Mouse (Mus musculus) hindbrain, embryonic 12.5 days (tissue): ENCODE data around the gene Calcoco1. TPM values are rescaled to one million over a fixed set of nuclear protein-coding genes. Genes with fewer than 3 reads are reported as not detected.
A peak's percentile ranks its signal among the peaks of the same experiment; 100 is the strongest.

Experiments used
- ATAC-seq: fragments of 200-750 bp; cut with Nextera tagmentation; 2 replicates; pipeline ENCODE4 v1.8.0; 2017; ENCODE audit warnings: moderate TSS enrichment; ENCODE audit not compliant: low FRiP score
- H3K27ac ChIP-seq: fragments of 300-500 bp; sonication (generic); 2 replicates; pipeline ENCODE4 v1.5.1; 2016; ENCODE audit warnings: mild to moderate bottlenecking
- H3K27me3 ChIP-seq: fragments of 300-500 bp; sonication (generic); 2 replicates; pipeline ENCODE4 v1.6.1; 2016; ENCODE audit warnings: mild to moderate bottlenecking
- H3K36me3 ChIP-seq: fragments of 300-500 bp; sonication (generic); 2 replicates; pipeline ENCODE4 v1.6.1; 2016; ENCODE audit warnings: mild to moderate bottlenecking
- H3K4me1 ChIP-seq: fragments of 300-500 bp; sonication (generic); 2 replicates; pipeline ENCODE4 v1.6.1; 2016
- H3K4me2 ChIP-seq: fragments of 300-500 bp; sonication (generic); replicated peaks from 2 replicates; pipeline ENCODE4 v1.6.1; 2016; ENCODE audit warnings: mild to moderate bottlenecking
- H3K4me3 ChIP-seq: fragments of 300-500 bp; sonication (generic); 2 replicates; pipeline ENCODE4 v1.5.1; 2016; ENCODE audit warnings: mild to moderate bottlenecking
- H3K9ac ChIP-seq: fragments of 300-500 bp; sonication (generic); 2 replicates; pipeline ENCODE4 v1.6.1; 2016; ENCODE audit warnings: mild to moderate bottlenecking, moderate library complexity
- H3K9me3 ChIP-seq: fragments of 300-500 bp; sonication (generic); replicated peaks from 2 replicates; pipeline ENCODE4 v1.6.1; 2016; ENCODE audit warnings: mild to moderate bottlenecking
- WGBS: fragments of 180-500 bp; shearing (Covaris S2); methylation state at CpG from one replicate; pipeline ENCODE4 v1.1.7; 2016; 5-methylcytosine and 5-hydroxymethylcytosine counted together
- polyA plus RNA-seq: library from polyadenylated mRNA; unstranded; fragments of >200 nt; fragmentation: Nextera tagmentation; extraction: Ambion mirVana; gene quantifications from 2 replicates; pipeline ENCODE4 v1.2.1, GENCODE M21; 2016

Calcoco1 gene
- 47.3 and 49.1 TPM in 2 replicates for polyA plus RNA-seq

GRCm38 (mm10) chr15:102721980-102722475 is at the start of gene Calcoco1:
Calcoco1 (minus strand) TSS chr15:102722178.
- Histone ChIP-seq H3K36me3 (peaks cover 20% of the 10 kb centered on the region), H3K4me2 (peak within 1 kb of the TSS; percentile 71), H3K9me3 (no peaks in the 10 kb centered on the region), H3K4me1 (peaks cover 11% of the 10 kb centered on the region), H3K9ac (peak within 1 kb of the TSS; percentile 77), H3K27me3 (no peaks in the 10 kb centered on the region), H3K27ac (peak within 1 kb of the TSS; percentile 25; the same call in 1 of the 2 replicates), H3K4me3 (peak within 1 kb of the TSS; percentile 70)
- ATAC-seq = peak; percentile 99
- under 1% methylated on average over 27 of the region's 27 CpGs for WGBS

DNA sequence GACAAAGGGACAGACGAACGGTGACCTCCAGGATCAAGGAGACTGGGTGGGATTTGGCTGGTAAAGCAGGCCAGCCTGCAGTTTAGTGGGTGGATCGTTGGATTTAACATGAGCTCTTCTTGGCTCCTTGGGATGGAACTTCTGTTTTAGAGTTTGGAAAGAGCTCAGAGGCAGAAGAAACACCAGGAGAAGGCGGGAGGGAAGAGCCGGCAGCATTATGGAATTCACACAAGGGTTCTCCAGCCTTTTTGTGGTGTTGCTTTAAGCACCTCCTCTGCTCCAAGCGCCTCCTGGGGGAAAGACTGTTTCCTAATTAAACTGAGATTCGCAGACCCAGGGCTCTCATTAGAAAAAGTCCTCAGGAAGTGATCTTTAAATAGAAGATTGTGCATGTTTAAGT is 48.9 kb upstream of the Calcoco1 start:
- no peak overlapping the region for H3K27ac ChIP-seq
- H3K9ac ChIP-seq = no peak overlapping the region
- peaks cover 16% of the 10 kb centered on the region for H3K27me3 ChIP-seq
- 56% methylated on average over 7 of the region's 7 CpGs for WGBS
- no peak overlapping the region for H3K4me3 ChIP-seq
- no peak overlapping the region for H3K4me2 ChIP-seq
- no peaks in the 10 kb centered on the region for H3K4me1 ChIP-seq
- no peaks in the 10 kb centered on the region for H3K36me3 ChIP-seq
- no peaks in the 10 kb centered on the region for H3K9me3 ChIP-seq
- ATAC-seq = no peak

- H3K4me3 ChIP-seq = no peak overlapping the region
- 60% methylated on average over 2 of the region's 2 CpGs for WGBS
- H3K27ac ChIP-seq = no peak overlapping the region
- no peaks in the 10 kb centered on the region for H3K4me1 ChIP-seq
- H3K27me3 ChIP-seq = peaks cover 59% of the 10 kb centered on the region
- H3K9ac ChIP-seq = no peak overlapping the region
- no peak for ATAC-seq
- H3K4me2 ChIP-seq = no peak overlapping the region
- no peaks in the 10 kb centered on the region for H3K36me3 ChIP-seq
- H3K9me3 ChIP-seq = no peaks in the 10 kb centered on the region
These were observed 43.2 kb upstream of the Calcoco1 start for GRCm38 (mm10) chr15:102765207-102765606.

DNA sequence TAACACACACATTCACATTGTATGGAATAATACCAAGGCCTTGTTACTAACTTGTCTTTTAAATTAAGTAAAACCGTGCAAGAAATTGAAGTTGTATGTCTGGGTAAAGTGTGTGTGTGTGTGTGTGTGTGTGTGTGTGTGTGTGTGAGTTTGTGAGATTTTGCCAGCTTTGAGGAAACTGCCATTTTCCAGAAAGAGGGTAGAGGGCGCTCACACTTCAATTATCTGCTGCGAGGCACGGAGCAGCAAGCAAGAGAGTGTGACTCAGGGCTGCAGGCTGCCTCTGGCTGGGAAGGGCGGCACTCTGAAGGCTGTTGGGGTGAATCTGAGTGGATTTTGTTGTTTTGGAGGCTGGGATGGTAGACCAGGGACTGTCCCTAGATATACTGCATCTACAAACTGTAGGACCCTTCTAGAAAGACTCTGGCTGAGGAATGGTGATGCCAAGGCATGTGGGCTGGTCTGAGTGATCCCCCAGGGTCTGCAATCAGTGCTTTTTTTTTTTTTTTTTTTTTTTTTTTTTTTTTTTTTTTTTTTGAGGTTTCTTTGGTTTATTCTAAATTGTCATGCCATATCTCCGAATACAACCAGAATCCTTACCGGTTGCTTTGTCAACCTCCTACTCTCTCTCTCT is 39.9 kb upstream of the Calcoco1 start:
- Histone ChIP-seq H3K36me3 (no peaks in the 10 kb centered on the region), H3K4me2 (no peak overlapping the region), H3K9me3 (no peaks in the 10 kb centered on the region), H3K27ac (no peak overlapping the region), H3K9ac (no peak overlapping the region), H3K4me1 (no peaks in the 10 kb centered on the region), H3K4me3 (no peak overlapping the region), H3K27me3 (peaks cover 74% of the 10 kb centered on the region)
- 8% methylated on average over 7 of the region's 7 CpGs for WGBS
- ATAC-seq = peak; percentile 71

DNA sequence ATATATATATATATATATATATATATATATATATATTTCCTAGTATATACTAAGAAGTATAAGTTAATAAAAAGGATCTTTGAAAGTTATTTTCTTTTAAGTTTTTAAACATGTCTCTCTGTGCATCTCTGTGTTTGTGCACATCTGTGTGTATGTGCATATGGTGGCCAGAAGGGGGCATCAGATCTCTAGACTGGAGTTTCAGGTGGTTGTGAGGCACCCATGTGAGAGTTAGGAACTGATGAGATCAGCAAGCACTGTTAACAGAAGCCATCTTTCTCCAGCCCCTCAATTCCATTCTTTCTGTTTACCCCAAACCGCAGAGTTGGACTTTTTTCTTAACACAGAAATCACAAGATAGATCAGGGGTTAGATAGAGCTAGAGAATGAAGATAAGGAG is 35.7 kb upstream of the Calcoco1 start:
- no peaks in the 10 kb centered on the region for H3K9me3 ChIP-seq
- no peak overlapping the region for H3K9ac ChIP-seq
- H3K4me1 ChIP-seq = peaks cover 5% of the 10 kb centered on the region
- no peak for ATAC-seq
- H3K36me3 ChIP-seq = no peaks in the 10 kb centered on the region
- no peak overlapping the region for H3K4me2 ChIP-seq
- H3K27ac ChIP-seq = no peak overlapping the region
- peaks cover 79% of the 10 kb centered on the region for H3K27me3 ChIP-seq
- no peak overlapping the region for H3K4me3 ChIP-seq
- 90% methylated on average over 1 of the region's 1 CpGs for WGBS

DNA sequence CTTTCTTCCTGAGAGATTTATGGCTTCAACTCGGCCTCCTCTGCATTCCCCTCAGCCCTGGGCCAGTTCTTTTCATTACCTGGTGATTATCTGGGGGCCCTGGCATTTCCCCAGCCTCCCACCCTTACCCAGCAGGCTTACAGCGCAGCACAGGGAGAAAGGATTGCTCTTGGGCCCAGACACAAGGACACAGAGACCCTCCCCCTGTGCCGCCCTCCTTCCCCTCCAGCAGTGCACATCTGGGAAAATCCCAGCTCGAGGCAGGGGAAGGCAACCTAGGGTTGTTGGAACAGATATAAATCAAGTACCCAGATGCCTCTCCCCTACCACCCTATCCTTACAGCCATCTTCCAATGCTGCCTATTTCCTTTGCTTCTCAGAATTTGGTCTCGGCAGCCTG is 33.1 kb upstream of the Calcoco1 start:
- WGBS = 47% methylated on average over 5 of the region's 5 CpGs
- H3K4me1 ChIP-seq = peaks cover 5% of the 10 kb centered on the region
- H3K27me3 ChIP-seq = peaks cover 80% of the 10 kb centered on the region
- H3K4me3 ChIP-seq = no peak overlapping the region
- H3K36me3 ChIP-seq = no peaks in the 10 kb centered on the region
- no peaks in the 10 kb centered on the region for H3K9me3 ChIP-seq
- H3K4me2 ChIP-seq = no peak overlapping the region
- 0 out of 2 replicates have a peak, but pooled peaks have one; percentile 9 for ATAC-seq
- H3K27ac ChIP-seq = peak overlapping the region; percentile 46; the same call in 1 of the 2 replicates
- no peak overlapping the region; the same call in 1 of the 2 replicates for H3K9ac ChIP-seq

- no peak for ATAC-seq
- Histone ChIP-seq H3K4me1 (peaks cover 5% of the 10 kb centered on the region), H3K9me3 (no peaks in the 10 kb centered on the region), H3K27ac (peak overlapping the region; percentile 46; the same call in 1 of the 2 replicates), H3K9ac (no peak overlapping the region; the same call in 1 of the 2 replicates), H3K4me3 (no peak overlapping the region), H3K4me2 (no peak overlapping the region), H3K27me3 (peaks cover 80% of the 10 kb centered on the region), H3K36me3 (no peaks in the 10 kb centered on the region)
- WGBS = 57% methylated on average over 7 of the region's 7 CpGs
These were observed 32.4 kb upstream of the Calcoco1 start for GRCm38 (mm10) chr15:102754361-102754760.

- Histone ChIP-seq H3K27ac (peak overlapping the region; percentile 44; the same call in 1 of the 2 replicates), H3K4me1 (peaks cover 7% of the 10 kb centered on the region), H3K4me2 (no peak overlapping the region; the same call in 1 of the 2 replicates), H3K27me3 (peaks cover 82% of the 10 kb centered on the region), H3K9me3 (no peaks in the 10 kb centered on the region), H3K9ac (no peak overlapping the region), H3K4me3 (no peak overlapping the region), H3K36me3 (no peaks in the 10 kb centered on the region)
- ATAC-seq = peak; percentile 51
- 2% methylated on average over 13 of the region's 13 CpGs for WGBS
These were observed 31.2 kb upstream of the Calcoco1 start for GRCm38 (mm10) chr15:102753170-102753569.

GRCm38 (mm10) chr15:102752164-102752563 is 30.2 kb upstream of the Calcoco1 start:
- H3K27ac ChIP-seq = peak overlapping the region; percentile 44; the same call in 1 of the 2 replicates

DNA sequence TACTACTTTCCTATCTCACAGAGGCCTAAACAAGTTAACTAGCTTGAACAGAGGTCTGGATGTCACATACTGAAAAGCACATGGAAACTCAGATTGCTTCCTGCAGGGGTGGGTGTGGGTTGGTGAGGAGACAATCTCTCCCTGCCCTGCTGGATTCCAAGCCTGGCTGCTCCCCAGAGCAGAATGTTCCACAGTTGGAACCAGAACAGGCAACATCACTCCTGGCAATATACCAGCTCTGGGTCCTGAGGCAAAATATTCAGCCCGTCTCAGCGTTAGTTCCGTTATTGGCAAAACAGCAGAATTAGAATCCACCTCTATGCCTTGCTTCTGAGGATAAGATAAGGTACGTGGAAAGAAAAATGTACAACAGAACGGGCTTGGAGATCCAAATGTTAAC is 28.3 kb upstream of the Calcoco1 start:
- Histone ChIP-seq H3K27ac (no peak overlapping the region), H3K36me3 (no peaks in the 10 kb centered on the region), H3K4me3 (no peak overlapping the region), H3K27me3 (peaks cover 92% of the 10 kb centered on the region), H3K9me3 (no peaks in the 10 kb centered on the region), H3K9ac (no peak overlapping the region), H3K4me1 (peaks cover 34% of the 10 kb centered on the region), H3K4me2 (no peak overlapping the region)
- 86% methylated on average over 5 of the region's 5 CpGs for WGBS
- ATAC-seq = no peak

More at GRCm38 (mm10) chr15:102752164-102752563, 30.2 kb upstream of the Calcoco1 start:
- H3K4me2 ChIP-seq = no peak overlapping the region
- no peaks in the 10 kb centered on the region for H3K9me3 ChIP-seq
- no peak overlapping the region for H3K9ac ChIP-seq
- no peak for ATAC-seq
- peaks cover 16% of the 10 kb centered on the region for H3K4me1 ChIP-seq
- no peak overlapping the region for H3K4me3 ChIP-seq
- H3K36me3 ChIP-seq = no peaks in the 10 kb centered on the region
- 81% methylated on average over 1 of the region's 1 CpGs for WGBS
- H3K27me3 ChIP-seq = peaks cover 88% of the 10 kb centered on the region

GRCm38 (mm10) chr15:102749103-102749502 is 27.1 kb upstream of the Calcoco1 start:
- no peak overlapping the region for H3K4me3 ChIP-seq
- no peak overlapping the region for H3K4me2 ChIP-seq
- no peaks in the 10 kb centered on the region for H3K9me3 ChIP-seq
- peaks cover 40% of the 10 kb centered on the region for H3K4me1 ChIP-seq
- ATAC-seq = no peak
- WGBS = 72% methylated on average over 1 of the region's 1 CpGs
- no peaks in the 10 kb centered on the region for H3K36me3 ChIP-seq
- no peak overlapping the region for H3K9ac ChIP-seq
- peaks cover 92% of the 10 kb centered on the region for H3K27me3 ChIP-seq
- no peak overlapping the region for H3K27ac ChIP-seq

DNA sequence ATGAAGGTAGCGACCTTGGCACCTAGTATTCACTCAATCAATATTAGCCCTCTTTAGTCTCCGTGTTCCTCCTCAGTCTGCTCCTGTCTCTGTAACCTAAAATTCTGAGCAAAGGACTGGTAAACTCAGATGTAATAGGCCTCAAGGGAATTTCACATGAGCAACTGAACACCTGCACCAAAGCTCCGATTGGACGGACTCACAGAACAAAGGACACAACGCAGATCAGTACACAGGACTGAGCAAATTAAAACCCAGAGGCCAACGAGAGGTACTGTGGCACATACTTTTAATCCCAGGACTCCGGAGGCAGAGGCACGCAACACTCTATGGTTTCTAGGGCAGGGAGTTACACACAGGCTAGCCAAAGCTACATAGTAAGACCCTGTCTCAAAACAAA is 25.9 kb upstream of the Calcoco1 start:
- Histone ChIP-seq H3K27ac (peak overlapping the region; percentile 93), H3K36me3 (no peaks in the 10 kb centered on the region), H3K4me2 (peak overlapping the region; percentile 70), H3K4me1 (peaks cover 52% of the 10 kb centered on the region), H3K4me3 (peak overlapping the region; percentile 35; the same call in 1 of the 2 replicates), H3K9ac (no peak overlapping the region), H3K9me3 (no peaks in the 10 kb centered on the region), H3K27me3 (peaks cover 97% of the 10 kb centered on the region)
- 18% methylated on average over 8 of the region's 8 CpGs for WGBS
- ATAC-seq = no peak

DNA sequence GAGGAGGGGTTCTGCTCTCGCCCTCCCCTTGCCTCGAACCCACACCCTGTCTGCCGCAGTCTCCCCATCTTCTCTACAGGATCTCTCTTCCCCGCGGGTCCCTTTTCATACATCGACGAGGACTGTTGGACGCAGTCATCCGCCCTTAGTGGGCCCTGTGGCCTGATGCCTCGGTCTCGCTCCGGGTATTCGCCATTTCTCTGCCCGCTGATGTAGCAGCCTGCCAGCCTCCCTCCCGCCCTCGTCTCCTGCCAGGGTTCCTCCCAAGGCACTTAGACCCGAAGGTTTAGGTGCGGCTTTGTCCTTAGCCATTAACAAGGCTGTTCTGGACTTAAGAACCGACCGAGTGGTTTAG is 25.3 kb upstream of the Calcoco1 start:
- no peak; the same call in 1 of the 2 replicates for ATAC-seq
- under 1% methylated on average over 20 of the region's 20 CpGs for WGBS
- Histone ChIP-seq H3K4me2 (peak overlapping the region; percentile 70), H3K27ac (peak overlapping the region; percentile 93), H3K4me3 (peak overlapping the region; percentile 35), H3K4me1 (peaks cover 54% of the 10 kb centered on the region), H3K9ac (peak overlapping the region; percentile 61), H3K9me3 (no peaks in the 10 kb centered on the region), H3K36me3 (no peaks in the 10 kb centered on the region), H3K27me3 (peaks cover 93% of the 10 kb centered on the region)
